Mouse (Mus musculus): ENCODE measurements around the gene Gm12666.
"Not testable (repeated sequence)": the region's sequence is repeated elsewhere in the genome, so short reads cannot be mapped to it uniquely, and the experiment has no call there.

Gene Gm12666

DNA sequence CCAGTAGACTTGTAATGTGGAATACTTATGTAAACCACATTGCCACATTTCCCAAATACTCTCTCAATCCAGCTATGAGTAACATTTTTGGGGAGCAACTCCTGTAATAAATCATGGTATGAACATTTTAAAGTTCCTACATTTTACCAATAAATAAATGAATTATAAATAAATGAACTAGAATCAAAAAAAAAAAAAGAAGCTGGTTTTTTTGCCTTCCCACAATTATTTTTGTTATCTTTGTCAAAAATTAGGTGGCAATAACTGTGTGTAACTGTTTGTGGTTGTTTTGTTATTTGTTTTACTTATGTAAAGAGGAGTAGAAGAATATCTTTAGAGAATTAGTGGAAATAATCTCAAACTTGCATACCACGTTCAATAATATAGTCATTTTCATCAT is at the start of gene Gm12666:
Gene Gm12666 (minus strand): TSS at position 101 of the 400 bp plus-strand sequence.
- in situ Hi-C loops (cut with MseI, MboI) = not testable (repeated sequence)

DNA sequence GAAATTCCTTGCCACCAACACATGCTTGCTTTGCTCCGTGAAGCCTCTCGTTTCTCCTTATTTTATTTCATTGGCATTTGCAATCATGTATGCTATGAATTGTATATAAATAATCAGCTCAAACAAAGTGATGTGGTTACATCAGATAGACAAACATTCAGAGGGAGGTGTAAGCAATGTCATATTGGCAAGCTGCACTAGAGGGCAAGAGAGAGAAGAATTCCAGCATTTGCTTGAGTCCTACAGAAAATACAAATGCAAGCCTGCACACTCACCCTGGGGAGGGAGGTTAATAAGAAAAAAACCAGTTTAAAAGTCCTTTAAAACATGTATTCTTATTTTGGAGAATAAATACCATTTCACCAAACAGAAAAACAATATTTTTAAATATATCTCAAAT is 34.8 kb upstream of the Gm12666 start:
- in situ Hi-C loops (cut with MseI, MboI) = no loop called here

DNA sequence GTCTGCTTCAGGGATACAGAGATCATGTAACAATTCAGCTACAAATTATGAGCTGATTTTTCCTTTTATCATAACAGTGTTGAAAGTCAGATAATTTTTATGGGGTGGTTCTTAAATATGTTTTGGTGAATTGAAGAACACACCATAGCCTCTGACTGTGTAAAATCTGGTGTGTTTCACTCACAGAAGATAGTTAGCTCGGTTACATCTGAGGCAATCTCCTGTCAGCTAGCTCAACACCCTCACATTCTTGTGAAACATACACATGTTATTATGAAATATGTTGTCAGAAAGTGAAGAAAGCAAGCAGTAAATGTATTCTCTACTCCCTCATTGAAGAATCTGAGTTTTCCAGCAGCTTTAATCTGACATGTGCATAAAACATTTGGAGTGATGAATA is 24.7 kb upstream of the Gm12666 start:
- in situ Hi-C loops (cut with MseI, MboI) = no loop called here

DNA sequence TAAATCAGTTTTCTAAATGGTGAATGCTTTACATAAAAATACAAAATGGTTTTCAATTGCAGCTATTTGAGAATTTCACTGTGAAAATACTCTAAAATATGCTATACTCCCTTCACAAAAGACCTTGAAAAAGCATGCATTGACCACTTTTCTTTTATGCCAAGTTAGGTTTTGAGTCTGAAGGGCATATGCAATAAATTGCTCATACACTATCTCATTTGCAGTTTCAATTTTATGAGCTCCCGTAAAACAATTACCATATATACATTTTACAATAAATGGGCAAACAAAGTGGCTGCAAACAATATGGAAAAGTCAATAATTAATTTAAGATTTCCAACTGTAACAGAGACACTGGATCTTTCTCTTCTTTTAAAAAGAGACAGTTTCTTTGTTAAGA is 38.9 kb downstream of the Gm12666 start:
- in situ Hi-C loops (cut with MseI, MboI) = no loop called here

DNA sequence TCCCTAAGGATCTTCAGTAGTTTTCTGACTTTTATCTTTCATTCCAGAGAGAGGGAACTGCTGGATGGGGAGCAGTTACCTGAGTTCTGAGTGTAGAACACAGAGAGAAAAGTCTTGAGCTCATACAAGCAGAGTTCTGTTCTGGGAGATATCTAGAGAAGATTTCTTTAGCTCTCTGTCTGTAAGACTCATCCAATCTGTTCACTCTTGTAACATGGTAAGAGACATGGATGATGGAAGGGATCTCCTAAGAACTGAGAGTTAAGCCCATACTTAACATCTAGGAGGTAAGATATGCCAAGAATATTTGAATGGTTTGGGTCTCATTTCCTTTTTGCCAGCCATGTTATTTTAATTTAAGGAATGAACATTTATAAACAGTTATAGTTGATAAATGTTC is 44.4 kb downstream of the Gm12666 start, which contains the start of gene Izumo3:
Gene Izumo3 (minus strand): TSS at position 101 of the 400 bp plus-strand sequence.
- in situ Hi-C loops (cut with MseI, MboI) = no loop called here
